Mouse (Mus musculus) forebrain, embryonic 13.5 days (tissue): Measurements from ENCODE around the gene Wtip. TPM values are rescaled to one million over a fixed set of nuclear protein-coding genes. Genes with fewer than 3 reads are reported as not detected.
"Not testable (repeated sequence)": the region's sequence is repeated elsewhere in the genome, so short reads cannot be mapped to it uniquely, and the experiment has no call there.

Source experiments
- ATAC-seq: fragments of 200-750 bp; cut with Nextera tagmentation; 2 replicates; pipeline ENCODE4 v1.8.0; 2017
- H3K27ac ChIP-seq: fragments of 300-500 bp; sonication (generic); 2 replicates; pipeline ENCODE4 v1.5.1; 2015; ENCODE audit warnings: inconsistent platforms, mild to moderate bottlenecking, moderate library complexity
- H3K27me3 ChIP-seq: fragments of 300-500 bp; sonication (generic); 2 replicates; pipeline ENCODE4 v1.6.1; 2015; ENCODE audit warnings: mild to moderate bottlenecking, inconsistent platforms
- H3K36me3 ChIP-seq: fragments of 300-500 bp; sonication (generic); 2 replicates; pipeline ENCODE4 v1.6.1; 2015; ENCODE audit warnings: mild to moderate bottlenecking, inconsistent platforms; ENCODE audit not compliant: poor library complexity, severe bottlenecking
- H3K4me1 ChIP-seq: fragments of 300-500 bp; sonication (generic); 2 replicates; pipeline ENCODE4 v1.6.1; 2015; ENCODE audit warnings: inconsistent platforms
- H3K4me2 ChIP-seq: fragments of 300-500 bp; sonication (generic); 2 replicates; pipeline ENCODE4 v1.6.1; 2015; ENCODE audit warnings: inconsistent platforms, mild to moderate bottlenecking, moderate library complexity
- H3K4me3 ChIP-seq: fragments of 300-500 bp; sonication (generic); 2 replicates; pipeline ENCODE4 v1.5.1; 2015; ENCODE audit warnings: mild to moderate bottlenecking, inconsistent platforms
- H3K9ac ChIP-seq: fragments of 300-500 bp; sonication (generic); 2 replicates; pipeline ENCODE4 v1.6.1; 2015; ENCODE audit warnings: mild to moderate bottlenecking, inconsistent platforms
- H3K9me3 ChIP-seq: fragments of 300-500 bp; sonication (generic); replicated peaks from 2 replicates; pipeline ENCODE4 v1.6.1; 2016; ENCODE audit warnings: inconsistent platforms
- WGBS: fragments of 180-500 bp; shearing (Covaris S2); methylation state at CpG from one replicate; pipeline ENCODE4 v1.1.7; 2015; 5-methylcytosine and 5-hydroxymethylcytosine counted together
- polyA plus RNA-seq: library from polyadenylated mRNA; unstranded; fragments of >200 nt; fragmentation: Nextera tagmentation; extraction: Ambion mirVana; gene quantifications from 2 replicates; pipeline ENCODE4 v1.2.1, GENCODE M21; 2015

The Wtip gene
- polyA plus RNA-seq, 1 experiment from 2014 or later = 3.0 TPM

DNA sequence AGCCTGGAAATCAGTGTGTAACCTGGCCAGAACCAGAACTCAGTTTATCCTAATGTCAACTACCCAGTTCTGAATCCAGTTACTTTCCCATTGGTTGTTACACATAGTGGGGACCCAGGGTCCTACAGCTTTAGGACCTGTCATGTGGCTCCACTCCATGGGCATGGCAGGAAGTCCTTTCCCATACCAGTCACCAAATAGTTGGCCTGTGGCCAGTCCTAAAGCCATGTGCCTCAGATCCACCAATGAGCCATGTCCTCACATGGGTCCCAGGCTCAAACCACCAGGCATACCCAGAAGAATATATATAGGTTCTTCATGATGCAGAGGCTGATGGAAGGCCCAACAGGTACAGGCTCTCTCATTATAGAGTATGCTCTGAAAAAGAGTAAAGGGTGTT, 31.8 kb downstream of the Wtip start:
- no peak overlapping the region for H3K27ac ChIP-seq
- no peak for ATAC-seq
- H3K9me3 ChIP-seq = no peaks in the 10 kb centered on the region; the same call in 1 of the 2 replicates
- no peaks in the 10 kb centered on the region for H3K4me1 ChIP-seq
- no peak overlapping the region for H3K4me2 ChIP-seq
- H3K36me3 ChIP-seq = no peaks in the 10 kb centered on the region
- no peak overlapping the region for H3K4me3 ChIP-seq
- H3K27me3 ChIP-seq = no peaks in the 10 kb centered on the region
- no peak overlapping the region for H3K9ac ChIP-seq

DNA sequence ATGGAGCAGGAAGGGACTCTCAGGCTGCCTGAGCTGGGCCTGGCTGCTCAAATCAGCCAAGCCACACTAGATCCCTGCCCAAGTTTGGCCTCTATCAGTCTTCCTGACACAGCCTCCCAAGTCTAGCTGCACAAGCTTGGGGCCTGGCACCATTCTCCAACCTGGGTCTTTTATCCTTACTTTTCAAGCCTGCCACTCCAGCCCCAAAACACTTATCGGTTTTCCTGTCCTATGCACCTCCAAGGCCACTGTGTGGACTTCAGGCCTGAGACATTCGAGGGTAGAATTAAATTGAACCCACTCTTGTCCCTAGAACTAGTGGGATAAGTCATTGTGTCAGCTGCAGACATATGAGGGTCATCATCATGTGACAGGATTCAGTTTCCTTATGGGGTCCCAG, 33.1 kb downstream of the Wtip start:
- no peak for ATAC-seq
- H3K4me1 ChIP-seq = no peaks in the 10 kb centered on the region
- no peaks in the 10 kb centered on the region; the same call in 1 of the 2 replicates for H3K9me3 ChIP-seq
- 84% methylated on average over 2 of the region's 2 CpGs for WGBS
- H3K4me2 ChIP-seq = no peak overlapping the region
- no peak overlapping the region for H3K9ac ChIP-seq
- no peaks in the 10 kb centered on the region for H3K36me3 ChIP-seq
- H3K27ac ChIP-seq = no peak overlapping the region
- no peaks in the 10 kb centered on the region for H3K27me3 ChIP-seq
- H3K4me3 ChIP-seq = no peak overlapping the region

DNA sequence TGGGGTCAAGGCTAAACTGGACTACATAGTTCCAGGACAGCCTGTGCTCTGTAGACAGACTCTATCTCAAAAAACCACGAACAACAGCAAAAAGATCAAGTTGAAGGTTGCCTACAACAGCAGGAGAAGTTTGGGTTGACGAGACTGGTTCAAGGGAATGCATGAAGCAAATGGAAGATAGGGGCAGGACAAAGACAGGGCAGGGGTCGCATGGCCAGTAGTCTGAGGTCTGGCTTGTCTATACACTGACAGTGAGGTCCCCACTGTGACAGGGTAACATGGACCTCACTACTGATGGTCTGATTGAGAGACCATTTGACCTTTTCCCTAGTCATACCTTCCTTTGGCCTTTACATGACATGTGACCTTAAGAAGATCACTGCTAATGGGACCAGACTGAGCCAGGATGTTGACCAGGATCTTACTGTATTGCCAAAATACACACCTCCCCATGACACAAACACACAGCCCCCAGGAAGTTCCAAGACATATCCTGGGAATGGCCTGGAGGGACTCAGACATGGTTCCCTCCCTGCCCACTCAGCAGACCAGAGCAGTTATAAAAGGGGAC, 38.1 kb downstream of the Wtip start, which contains the start of gene Scgb1b30:
Gene Scgb1b30, plus strand, starts transcription at position 521 of the 571 bp plus-strand sequence.
- ATAC-seq = no peak
- Histone ChIP-seq H3K36me3 (no peaks in the 10 kb centered on the region), H3K4me2 (no peak within 1 kb of the TSS), H3K4me3 (no peak within 1 kb of the TSS), H3K27me3 (no peaks in the 10 kb centered on the region), H3K4me1 (no peaks in the 10 kb centered on the region), H3K9me3 (peaks cover 9% of the 10 kb centered on the region; the same call in 1 of the 2 replicates), H3K27ac (no peak within 1 kb of the TSS), H3K9ac (no peak within 1 kb of the TSS)
- WGBS = 71% methylated on average over 3 of the region's 3 CpGs

DNA sequence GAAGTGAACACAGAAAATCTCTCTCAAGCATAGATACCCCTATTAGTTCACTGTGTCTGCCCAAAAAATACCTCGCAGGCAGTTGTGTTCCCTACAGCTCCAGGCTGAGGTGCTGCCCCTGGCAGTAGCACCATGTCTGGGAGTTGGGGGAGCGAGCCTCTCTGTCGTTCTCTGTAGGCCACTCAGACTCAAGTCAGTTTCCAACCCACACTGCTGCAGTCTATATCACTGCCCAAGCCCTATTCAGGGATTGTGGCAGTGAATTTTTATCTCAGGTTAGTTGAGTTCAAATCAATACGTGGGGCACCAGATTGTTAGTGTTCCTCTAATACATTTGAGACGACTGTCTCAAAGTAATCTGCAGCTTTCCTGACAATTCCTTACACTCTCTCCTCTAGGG, 64.9 kb downstream of the Wtip start:
- WGBS = 79% methylated on average over 5 of the region's 5 CpGs
- H3K27ac ChIP-seq, ATAC-seq, H3K9me3 ChIP-seq, H3K27me3 ChIP-seq, H3K4me3 ChIP-seq, H3K4me2 ChIP-seq, H3K9ac ChIP-seq, H3K36me3 ChIP-seq, H3K4me1 ChIP-seq: not testable (repeated sequence)

Other genes with a start within 250 kb of the Wtip start
- not detected in 2 replicates for gene Scgb2b26, start 188.2 kb downstream of the Wtip start, polyA plus RNA-seq
- gene Scgb2b27, start 119.3 kb downstream of the Wtip start, polyA plus RNA-seq = not detected in 2 replicates
- not detected in 2 replicates for gene Scgb1b27, start 111.8 kb downstream of the Wtip start, polyA plus RNA-seq
- not detected in 2 replicates for gene Scgb1b30, start 37.8 kb downstream of the Wtip start, polyA plus RNA-seq
- gene Uba2, start 36.3 kb upstream of the Wtip start, polyA plus RNA-seq = 222 and 242 TPM in 2 replicates
- 85.6 and 90.0 TPM in 2 replicates for gene Pdcd2l, start 63.4 kb upstream of the Wtip start, polyA plus RNA-seq
- 216 and 230 TPM in 2 replicates for gene Gpi1, start 97.1 kb upstream of the Wtip start, polyA plus RNA-seq
- not detected in 2 replicates for gene Gm6096, start 117.8 kb upstream of the Wtip start, polyA plus RNA-seq
- 25.1 and 26.0 TPM in 2 replicates for gene 4931406P16Rik, start 180.3 kb upstream of the Wtip start, polyA plus RNA-seq